Mouse (Mus musculus) neural tube, embryonic 15.5 days (tissue): ENCODE results near the gene Gm20388. TPM values are rescaled to one million over a fixed set of nuclear protein-coding genes. Genes with fewer than 3 reads are reported as not detected.
A peak's percentile ranks its signal among the peaks of the same experiment; 100 is the strongest.

Source experiments
- ATAC-seq: fragments of 200-750 bp; cut with Nextera tagmentation; 2 replicates; pipeline ENCODE4 v1.8.0; 2017; ENCODE audit warnings: mild to moderate bottlenecking, moderate TSS enrichment, moderate library complexity; ENCODE audit not compliant: low FRiP score
- H3K27ac ChIP-seq: fragments of 300-500 bp; sonication (generic); replicated peaks from 2 replicates; pipeline ENCODE4 v1.5.1; 2015; ENCODE audit warnings: mild to moderate bottlenecking, inconsistent platforms
- H3K27me3 ChIP-seq: fragments of 300-500 bp; sonication (generic); replicated peaks from 2 replicates; pipeline ENCODE4 v1.6.1; 2015; ENCODE audit warnings: inconsistent platforms
- H3K36me3 ChIP-seq: fragments of 300-500 bp; sonication (generic); 2 replicates; pipeline ENCODE4 v1.6.1; 2015; ENCODE audit warnings: inconsistent platforms
- H3K4me1 ChIP-seq: fragments of 300-500 bp; sonication (generic); 2 replicates; pipeline ENCODE4 v1.6.1; 2015; ENCODE audit warnings: inconsistent platforms
- H3K4me2 ChIP-seq: fragments of 300-500 bp; sonication (generic); 2 replicates; pipeline ENCODE4 v1.6.1; 2015; ENCODE audit warnings: inconsistent platforms, mild to moderate bottlenecking, moderate library complexity
- H3K4me3 ChIP-seq: fragments of 300-500 bp; sonication (generic); replicated peaks from 2 replicates; pipeline ENCODE4 v1.5.1; 2015; ENCODE audit warnings: mild to moderate bottlenecking, inconsistent platforms
- H3K9ac ChIP-seq: fragments of 300-500 bp; sonication (generic); replicated peaks from 2 replicates; pipeline ENCODE4 v1.6.1; 2015; ENCODE audit warnings: mild to moderate bottlenecking, inconsistent platforms
- H3K9me3 ChIP-seq: fragments of 300-500 bp; sonication (generic); replicated peaks from 2 replicates; pipeline ENCODE4 v1.6.1; 2016; ENCODE audit warnings: inconsistent platforms
- WGBS: fragments of 180-500 bp; shearing (Covaris S2); methylation state at CpG from one replicate; pipeline ENCODE4 v1.1.7; 2015; ENCODE audit warnings: mixed read lengths; 5-methylcytosine and 5-hydroxymethylcytosine counted together
- polyA plus RNA-seq: library from polyadenylated mRNA; unstranded; fragments of >200 nt; fragmentation: Nextera tagmentation; extraction: Ambion mirVana; gene quantifications from 2 replicates; pipeline ENCODE4 v1.2.1, GENCODE M21; 2015

Gm20388 gene
- polyA plus RNA-seq, 1 experiment from 2014 or later = not detected

DNA sequence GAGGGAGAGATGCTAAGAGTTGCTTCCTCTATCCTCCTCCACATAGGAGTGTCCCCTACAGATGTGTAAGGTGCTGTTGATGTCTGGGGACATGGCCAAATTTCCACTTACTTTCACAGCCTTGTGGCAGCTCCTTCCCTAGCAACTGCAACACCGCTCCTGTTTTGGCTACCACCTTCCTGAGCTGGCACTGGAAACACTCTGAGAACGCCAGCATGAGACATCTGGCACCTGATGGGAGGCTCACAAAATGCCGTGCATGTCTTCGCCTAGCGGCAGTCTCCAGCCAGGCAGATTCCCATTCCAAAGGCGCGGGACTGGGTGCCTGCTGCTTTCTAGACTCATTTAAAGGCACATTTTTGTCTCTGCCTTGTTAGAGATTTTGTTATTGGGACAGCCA, 226.0 kb downstream of the Gm20388 start:
- no peak for ATAC-seq
- H3K4me1 ChIP-seq = peaks cover 15% of the 10 kb centered on the region
- H3K9ac ChIP-seq = no peak overlapping the region
- H3K4me3 ChIP-seq = no peak overlapping the region
- H3K9me3 ChIP-seq = no peaks in the 10 kb centered on the region
- H3K27ac ChIP-seq = no peak overlapping the region
- H3K36me3 ChIP-seq = no peaks in the 10 kb centered on the region
- no peak overlapping the region for H3K4me2 ChIP-seq
- 50% methylated on average over 7 of the region's 7 CpGs for whole genome bisulfite sequencing
- no peaks in the 10 kb centered on the region for H3K27me3 ChIP-seq

DNA sequence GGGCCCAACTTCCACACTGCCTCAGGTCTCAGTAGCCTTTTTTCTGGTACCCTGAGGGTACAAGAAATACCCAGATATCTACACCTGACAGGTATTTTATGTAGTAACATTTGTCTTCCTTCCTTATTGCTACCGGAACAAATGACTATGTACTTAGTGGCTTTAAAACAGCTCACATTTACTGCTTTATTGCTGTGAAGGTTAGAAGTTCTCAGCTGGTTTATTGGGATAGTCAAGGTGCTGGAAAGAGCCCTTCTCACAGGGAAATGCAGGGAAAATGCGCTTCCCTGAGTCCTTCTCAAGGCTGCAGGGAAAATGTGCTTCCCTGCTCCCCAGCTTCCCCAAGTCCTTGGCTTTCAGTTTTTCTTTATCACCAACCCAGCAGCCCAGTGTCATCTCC, 228.3 kb downstream of the Gm20388 start:
- H3K27ac ChIP-seq = no peak overlapping the region
- no peaks in the 10 kb centered on the region for H3K27me3 ChIP-seq
- H3K9ac ChIP-seq = no peak overlapping the region
- peaks cover 20% of the 10 kb centered on the region for H3K4me1 ChIP-seq
- WGBS = 23% methylated on average over 2 of the region's 2 CpGs
- no peaks in the 10 kb centered on the region for H3K36me3 ChIP-seq
- no peak overlapping the region for H3K4me3 ChIP-seq
- no peaks in the 10 kb centered on the region for H3K9me3 ChIP-seq
- ATAC-seq = no peak
- H3K4me2 ChIP-seq = no peak overlapping the region

- H3K27me3 ChIP-seq = no peaks in the 10 kb centered on the region
- no peak overlapping the region for H3K4me3 ChIP-seq
- no peak for ATAC-seq
- H3K4me1 ChIP-seq = peaks cover 34% of the 10 kb centered on the region
- H3K36me3 ChIP-seq = peaks cover 3% of the 10 kb centered on the region; the same call in 1 of the 2 replicates
- H3K9me3 ChIP-seq = no peaks in the 10 kb centered on the region
- H3K27ac ChIP-seq = no peak overlapping the region
- H3K4me2 ChIP-seq = no peak overlapping the region
- H3K9ac ChIP-seq = no peak overlapping the region
- WGBS = 75% methylated on average over 3 of the region's 3 CpGs
Measured at GRCm38 (mm10) chr8:120140769-120141168, 230.1 kb downstream of the Gm20388 start.

DNA sequence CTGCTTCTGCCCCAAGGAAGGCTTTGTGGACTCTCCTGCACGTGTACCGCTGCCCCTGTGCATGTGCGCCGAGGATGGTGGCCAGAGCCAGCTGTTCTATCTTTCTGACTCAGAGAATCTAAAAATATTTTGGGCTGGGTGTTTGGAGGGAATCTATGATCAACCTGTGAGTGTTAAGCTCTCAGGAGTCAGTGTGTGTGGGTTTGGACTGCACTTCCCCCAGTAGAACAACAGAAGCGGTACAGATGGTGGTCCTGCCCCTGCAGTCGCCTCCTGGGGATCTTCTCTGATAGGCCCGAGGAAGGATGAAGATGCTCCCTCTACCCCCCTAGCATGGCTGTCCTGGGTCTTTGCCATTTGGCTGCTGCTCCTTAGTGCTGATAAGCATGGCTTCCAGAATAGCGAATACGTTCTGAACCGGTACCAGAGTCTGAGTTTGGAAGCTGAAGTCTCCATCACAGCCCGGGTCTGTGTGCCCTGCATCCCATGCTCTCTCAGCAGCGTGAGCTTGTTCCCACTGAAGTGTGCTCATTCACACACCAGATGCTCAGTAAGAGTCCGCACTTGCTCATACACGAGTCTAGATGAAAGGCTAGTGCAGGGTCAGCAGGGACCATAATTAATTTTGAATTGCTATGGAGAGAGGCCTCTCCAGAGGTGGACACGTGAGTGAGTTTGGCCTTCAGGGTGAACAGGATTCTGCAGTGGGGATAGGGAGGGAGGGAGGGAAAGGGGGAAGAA, 233.4 kb downstream of the Gm20388 start:
- Histone ChIP-seq H3K27me3 (no peaks in the 10 kb centered on the region), H3K9me3 (no peaks in the 10 kb centered on the region), H3K4me3 (no peak overlapping the region), H3K4me2 (no peak overlapping the region), H3K27ac (peak overlapping the region; percentile 64), H3K36me3 (peaks cover 15% of the 10 kb centered on the region), H3K9ac (no peak overlapping the region), H3K4me1 (peaks cover 23% of the 10 kb centered on the region)
- 54% methylated on average over 15 of the region's 15 CpGs for WGBS
- no peak for ATAC-seq

DNA sequence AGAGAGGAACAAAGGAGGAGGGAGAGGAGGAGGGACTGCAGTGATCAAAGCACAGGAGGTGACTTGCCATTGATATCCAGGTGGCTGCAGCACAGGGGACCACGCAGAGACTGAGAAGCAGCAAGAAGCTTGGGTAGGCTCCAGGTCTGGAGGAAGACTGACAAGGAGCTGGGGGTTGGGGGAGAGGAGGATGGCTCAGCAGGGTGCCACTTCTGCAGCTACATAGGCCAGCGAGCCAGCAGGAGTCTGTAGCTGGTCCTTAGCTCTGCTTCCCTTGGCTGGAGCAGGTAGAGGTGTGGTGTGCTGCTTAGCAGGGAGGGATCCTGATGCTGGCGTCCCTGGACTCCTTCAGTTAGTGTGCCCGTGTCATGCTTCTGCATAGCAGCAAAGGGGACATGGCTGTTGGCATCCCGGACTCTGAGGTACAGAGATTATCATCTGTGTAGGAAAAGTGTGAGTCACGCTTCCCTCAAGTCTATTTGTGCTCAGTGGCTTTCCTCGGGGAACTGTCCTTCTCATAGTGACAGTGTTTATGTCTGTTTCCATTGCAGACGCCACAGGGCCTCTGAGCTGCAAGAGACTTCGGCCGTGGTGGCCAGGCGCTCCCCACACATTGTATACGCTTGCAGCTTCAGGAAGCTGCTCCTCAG, 234.1 kb downstream of the Gm20388 start:
- Histone ChIP-seq H3K27me3 (no peaks in the 10 kb centered on the region), H3K4me3 (no peak overlapping the region), H3K27ac (peak overlapping the region; percentile 64), H3K4me2 (no peak overlapping the region), H3K36me3 (peaks cover 15% of the 10 kb centered on the region), H3K9ac (no peak overlapping the region), H3K9me3 (no peaks in the 10 kb centered on the region), H3K4me1 (peaks cover 23% of the 10 kb centered on the region)
- 52% methylated on average over 12 of the region's 12 CpGs for WGBS
- 0 out of 2 replicates have a peak, but pooled peaks have one; percentile 29 for ATAC-seq

GRCm38 (mm10) chr8:120146051-120146450, 235.4 kb downstream of the Gm20388 start:
- ATAC-seq = no peak
- Histone ChIP-seq H3K9me3 (no peaks in the 10 kb centered on the region), H3K9ac (no peak overlapping the region), H3K27me3 (no peaks in the 10 kb centered on the region), H3K4me1 (peaks cover 20% of the 10 kb centered on the region), H3K4me3 (no peak overlapping the region), H3K27ac (no peak overlapping the region), H3K4me2 (no peak overlapping the region), H3K36me3 (peaks cover 26% of the 10 kb centered on the region)
- WGBS = 89% methylated on average over 1 of the region's 1 CpGs

- no peaks in the 10 kb centered on the region; the same call in 1 of the 2 replicates for H3K27me3 ChIP-seq
- H3K4me3 ChIP-seq = no peak overlapping the region
- peaks cover 48% of the 10 kb centered on the region for H3K36me3 ChIP-seq
- 56% methylated on average over 12 of the region's 12 CpGs for WGBS
- peaks cover 3% of the 10 kb centered on the region for H3K4me1 ChIP-seq
- H3K9ac ChIP-seq = no peak overlapping the region
- ATAC-seq = no peak
- no peak overlapping the region for H3K27ac ChIP-seq
- H3K4me2 ChIP-seq = no peak overlapping the region
- H3K9me3 ChIP-seq = no peaks in the 10 kb centered on the region
Measured at GRCm38 (mm10) chr8:120150028-120150427, 239.4 kb downstream of the Gm20388 start.

GRCm38 (mm10) chr8:120151151-120151550, 240.5 kb downstream of the Gm20388 start:
- H3K4me1 ChIP-seq = no peaks in the 10 kb centered on the region; the same call in 1 of the 2 replicates
- H3K4me2 ChIP-seq = no peak overlapping the region
- no peak overlapping the region for H3K27ac ChIP-seq
- WGBS = 66% methylated on average over 9 of the region's 9 CpGs
- peaks cover 45% of the 10 kb centered on the region for H3K36me3 ChIP-seq
- no peak overlapping the region for H3K4me3 ChIP-seq
- H3K9ac ChIP-seq = no peak overlapping the region
- H3K9me3 ChIP-seq = no peaks in the 10 kb centered on the region
- ATAC-seq = no peak
- no peaks in the 10 kb centered on the region; the same call in 1 of the 2 replicates for H3K27me3 ChIP-seq

GRCm38 (mm10) chr8:120152636-120153035, 242.0 kb downstream of the Gm20388 start:
- H3K4me1 ChIP-seq = no peaks in the 10 kb centered on the region; the same call in 1 of the 2 replicates
- peaks cover 43% of the 10 kb centered on the region for H3K36me3 ChIP-seq
- no peak overlapping the region for H3K4me3 ChIP-seq
- no peak for ATAC-seq
- no peak overlapping the region for H3K9ac ChIP-seq
- WGBS = 63% methylated on average over 7 of the region's 7 CpGs
- no peaks in the 10 kb centered on the region; the same call in 1 of the 2 replicates for H3K27me3 ChIP-seq
- H3K4me2 ChIP-seq = no peak overlapping the region
- H3K27ac ChIP-seq = no peak overlapping the region
- H3K9me3 ChIP-seq = no peaks in the 10 kb centered on the region

DNA sequence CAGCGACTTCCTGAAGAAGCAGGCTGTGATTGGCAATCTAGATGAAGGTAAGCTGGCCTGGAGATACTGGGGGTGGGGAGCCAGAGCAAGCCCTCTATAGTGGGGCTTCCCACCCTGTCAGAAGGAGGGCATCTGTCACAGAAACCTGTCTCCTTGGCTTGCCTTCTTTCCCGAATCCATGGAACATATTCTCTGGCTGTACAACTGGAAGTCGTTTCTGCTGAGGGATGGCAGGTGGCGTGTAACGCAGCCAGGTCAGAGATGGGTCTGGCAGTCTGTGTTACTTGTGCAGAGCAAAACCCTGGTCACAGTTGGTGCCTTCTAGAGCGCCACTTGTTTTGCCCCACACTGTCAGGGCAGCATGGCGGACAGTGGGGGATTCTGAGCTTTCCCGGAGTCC, 249.7 kb downstream of the Gm20388 start:
- Histone ChIP-seq H3K36me3 (peaks cover 17% of the 10 kb centered on the region), H3K27me3 (no peaks in the 10 kb centered on the region), H3K4me3 (no peak overlapping the region), H3K9ac (no peak overlapping the region), H3K9me3 (no peaks in the 10 kb centered on the region), H3K27ac (no peak overlapping the region), H3K4me1 (no peaks in the 10 kb centered on the region; the same call in 1 of the 2 replicates), H3K4me2 (no peak overlapping the region)
- ATAC-seq = no peak
- WGBS = 83% methylated on average over 8 of the region's 8 CpGs

DNA sequence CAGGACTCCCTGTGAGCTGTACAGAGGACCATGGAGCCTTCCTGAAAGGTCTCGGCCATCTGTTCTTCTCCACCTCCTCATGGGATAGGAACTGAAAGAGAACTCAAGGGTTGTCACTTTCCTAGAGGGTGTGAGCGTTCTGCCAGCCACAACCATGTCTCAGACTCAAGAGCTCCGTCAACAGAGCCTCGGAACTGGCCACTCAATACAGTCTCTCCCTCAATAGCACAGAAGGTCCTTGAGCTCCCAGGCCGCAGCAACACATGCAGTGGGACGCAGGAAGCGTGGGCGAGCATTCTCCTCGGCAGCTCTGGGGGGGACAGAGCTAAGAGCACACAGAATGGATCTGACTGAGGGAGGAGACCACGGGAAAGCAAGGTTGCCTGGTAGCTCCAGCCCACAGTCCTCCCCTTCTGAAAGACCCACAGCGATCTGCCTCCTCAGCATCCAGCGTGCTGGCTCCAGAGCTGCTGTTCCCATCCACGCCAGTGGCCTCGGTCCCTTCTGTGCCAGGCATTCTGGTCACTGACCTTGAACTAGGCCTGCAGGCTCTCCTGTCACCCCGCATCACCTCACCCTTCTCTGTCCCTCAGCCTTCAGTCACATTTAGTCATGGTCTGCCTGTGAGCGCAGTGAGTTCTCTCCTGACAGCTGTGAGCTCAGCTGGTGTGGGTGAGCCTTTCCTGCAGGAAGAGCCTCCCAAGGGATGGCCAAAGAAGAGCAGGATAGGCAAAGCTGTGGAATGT, 251.2 kb downstream of the Gm20388 start:
- Histone ChIP-seq H3K36me3 (peaks cover 10% of the 10 kb centered on the region), H3K4me1 (no peaks in the 10 kb centered on the region), H3K27me3 (no peaks in the 10 kb centered on the region), H3K9me3 (no peaks in the 10 kb centered on the region), H3K4me3 (no peak overlapping the region), H3K27ac (no peak overlapping the region), H3K4me2 (no peak overlapping the region), H3K9ac (no peak overlapping the region)
- WGBS = 81% methylated on average over 16 of the region's 16 CpGs
- no peak for ATAC-seq
